Mouse (Mus musculus) neural tube, embryonic 12.5 days (tissue): ENCODE results near the gene Dnajb5. TPM values are rescaled to one million over a fixed set of nuclear protein-coding genes. Genes with fewer than 3 reads are reported as not detected.
A peak's percentile ranks its signal among the peaks of the same experiment; 100 is the strongest.

ENCODE experiments used
- ATAC-seq: fragments of 200-750 bp; cut with Nextera tagmentation; 2 replicates; pipeline ENCODE4 v1.8.0; 2017; ENCODE audit warnings: low read depth, mild to moderate bottlenecking, moderate TSS enrichment, moderate library complexity; ENCODE audit not compliant: low FRiP score
- H3K27ac ChIP-seq: fragments of 300-500 bp; sonication (generic); 2 replicates; pipeline ENCODE4 v1.5.1; 2016
- H3K27me3 ChIP-seq: fragments of 300-500 bp; sonication (generic); replicated peaks from 2 replicates; pipeline ENCODE4 v1.6.1; 2016; ENCODE audit warnings: mild to moderate bottlenecking
- H3K36me3 ChIP-seq: fragments of 300-500 bp; sonication (generic); 2 replicates; pipeline ENCODE4 v1.6.1; 2016; ENCODE audit warnings: mild to moderate bottlenecking
- H3K4me1 ChIP-seq: fragments of 300-500 bp; sonication (generic); 2 replicates; pipeline ENCODE4 v1.6.1; 2016
- H3K4me2 ChIP-seq: fragments of 300-500 bp; sonication (generic); replicated peaks from 2 replicates; pipeline ENCODE4 v1.6.1; 2016; ENCODE audit warnings: mild to moderate bottlenecking
- H3K4me3 ChIP-seq: fragments of 300-500 bp; sonication (generic); 2 replicates; pipeline ENCODE4 v1.5.1; 2016
- H3K9ac ChIP-seq: fragments of 300-500 bp; sonication (generic); 2 replicates; pipeline ENCODE4 v1.6.1; 2016; ENCODE audit warnings: mild to moderate bottlenecking
- H3K9me3 ChIP-seq: fragments of 300-500 bp; sonication (generic); 2 replicates; pipeline ENCODE4 v1.6.1; 2016; ENCODE audit warnings: mild to moderate bottlenecking
- WGBS: fragments of 180-500 bp; shearing (Covaris S2); methylation state at CpG from one replicate; pipeline ENCODE4 v1.1.7; 2016; 5-methylcytosine and 5-hydroxymethylcytosine counted together
- polyA plus RNA-seq: library from polyadenylated mRNA; unstranded; fragments of >200 nt; fragmentation: Nextera tagmentation; extraction: Ambion mirVana; gene quantifications from 2 replicates; pipeline ENCODE4 v1.2.1, GENCODE M21; 2016

Dnajb5 gene
- polyA plus RNA-seq: 29.0 and 33.6 TPM in 2 replicates

DNA sequence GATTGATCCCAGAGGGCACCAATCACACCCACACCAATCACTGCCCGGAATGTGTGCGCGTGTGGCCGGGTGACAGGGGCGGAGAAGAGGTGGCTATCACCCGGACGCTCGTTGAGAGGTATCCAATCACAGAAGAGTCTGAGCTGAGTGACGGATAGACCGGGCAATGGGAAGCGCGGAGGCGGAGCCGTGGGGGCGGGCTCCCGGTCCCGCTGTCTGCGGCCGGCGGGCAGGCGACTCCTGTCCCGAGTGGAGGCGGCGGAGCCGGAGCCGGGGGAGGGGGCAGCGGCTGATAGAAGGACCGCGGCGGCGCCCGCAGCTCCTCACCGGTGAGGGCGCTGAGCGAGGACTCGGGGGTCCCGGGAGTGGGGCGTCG, at the start of gene Dnajb5:
TSS of gene Dnajb5 (plus strand) at position 139 of the 376 bp plus-strand sequence.
- ATAC-seq: peak; percentile 94
- peaks cover 71% of the 10 kb centered on the region for H3K4me1 ChIP-seq
- WGBS: 0% methylated on average over 39 of the region's 39 CpGs

DNA sequence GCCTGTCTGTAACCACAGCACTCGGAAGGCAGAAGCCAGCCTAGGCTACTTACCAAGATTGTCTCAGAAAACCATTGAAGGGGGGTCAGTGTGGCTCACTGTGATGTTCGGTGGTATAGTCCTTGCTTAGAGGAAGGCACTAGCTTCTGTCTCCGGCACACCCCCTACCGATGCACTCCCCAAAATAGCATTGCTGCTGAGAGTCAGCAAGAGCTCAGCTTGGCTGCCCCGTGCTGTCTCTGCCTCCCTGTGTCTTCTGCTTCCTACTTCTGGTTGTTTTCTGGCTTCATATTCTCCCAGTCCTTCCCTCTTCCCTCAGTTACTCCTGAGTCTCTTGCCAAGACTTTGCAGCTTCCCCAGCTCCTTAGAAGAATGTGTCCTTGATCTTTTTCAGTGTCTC, 48.7 kb upstream of the Dnajb5 start:
- Histone ChIP-seq H3K4me1 (no peaks in the 10 kb centered on the region), H3K27me3 (no peaks in the 10 kb centered on the region), H3K9ac (no peak overlapping the region), H3K9me3 (no peaks in the 10 kb centered on the region), H3K36me3 (no peaks in the 10 kb centered on the region), H3K4me2 (no peak overlapping the region), H3K27ac (no peak overlapping the region), H3K4me3 (no peak overlapping the region)
- no peak for ATAC-seq
- 75% methylated on average over 5 of the region's 5 CpGs for WGBS

More for the DNA sequence above, at the start of gene Dnajb5:
- peak within 1 kb of the TSS; percentile 92 for H3K9ac ChIP-seq
- peak within 1 kb of the TSS; percentile 82 for H3K4me3 ChIP-seq
- 0 out of 2 replicates have a peak, but pooled peaks cover 5% of the 10 kb centered on the region for H3K27me3 ChIP-seq
- peak within 1 kb of the TSS; percentile 94; the same call in 1 of the 2 replicates for H3K27ac ChIP-seq
- peak within 1 kb of the TSS; percentile 89 for H3K4me2 ChIP-seq
- peaks cover 2% of the 10 kb centered on the region; the same call in 1 of the 2 replicates for H3K36me3 ChIP-seq
- no peaks in the 10 kb centered on the region for H3K9me3 ChIP-seq

DNA sequence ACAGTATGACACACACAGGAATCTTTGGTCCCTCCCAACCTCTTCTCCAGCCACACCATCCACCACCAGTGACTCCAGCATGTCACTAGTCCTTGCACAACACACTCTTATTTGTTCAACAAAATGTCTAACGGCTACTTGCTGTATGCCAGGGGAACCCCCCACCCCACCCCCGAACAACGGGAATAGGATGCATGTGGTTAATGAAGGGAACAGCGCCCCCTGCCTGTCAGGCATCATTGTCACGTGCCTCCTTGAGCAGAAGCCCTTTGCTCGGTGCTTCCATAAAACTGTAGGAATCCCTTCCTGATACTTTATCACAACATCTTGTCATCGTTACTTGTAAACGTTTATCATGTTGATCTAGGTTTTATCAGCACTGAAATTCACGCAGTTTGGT, 47.4 kb upstream of the Dnajb5 start:
- Histone ChIP-seq H3K9me3 (no peaks in the 10 kb centered on the region), H3K36me3 (no peaks in the 10 kb centered on the region), H3K27me3 (no peaks in the 10 kb centered on the region), H3K4me1 (no peaks in the 10 kb centered on the region), H3K9ac (no peak overlapping the region), H3K4me3 (no peak overlapping the region), H3K4me2 (no peak overlapping the region), H3K27ac (no peak overlapping the region)
- WGBS: 61% methylated on average over 9 of the region's 9 CpGs
- no peak for ATAC-seq

DNA sequence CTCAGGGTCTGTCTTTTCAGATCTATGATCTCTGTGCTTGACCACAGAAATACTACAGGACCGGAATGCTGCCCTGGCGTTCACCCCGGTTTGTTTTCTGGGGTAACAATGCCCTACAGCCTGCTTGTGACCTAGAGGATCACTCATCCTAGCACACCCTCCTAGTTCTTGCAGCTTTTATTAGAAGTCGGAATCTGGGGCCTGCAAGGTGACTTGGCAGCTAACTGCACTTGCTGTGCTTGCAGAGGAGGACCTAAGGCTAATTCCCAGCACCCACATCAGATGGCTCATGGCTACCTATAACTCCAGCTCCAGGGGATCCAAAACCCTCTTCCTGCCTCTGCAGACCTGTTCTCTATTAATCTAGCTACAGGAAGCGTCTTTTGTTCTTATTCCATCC, 46.9 kb upstream of the Dnajb5 start:
- H3K9ac ChIP-seq: no peak overlapping the region
- H3K4me2 ChIP-seq: no peak overlapping the region
- no peaks in the 10 kb centered on the region for H3K27me3 ChIP-seq
- no peaks in the 10 kb centered on the region for H3K9me3 ChIP-seq
- no peaks in the 10 kb centered on the region for H3K4me1 ChIP-seq
- H3K4me3 ChIP-seq: no peak overlapping the region
- ATAC-seq: no peak
- WGBS: 90% methylated on average over 5 of the region's 5 CpGs
- H3K36me3 ChIP-seq: no peaks in the 10 kb centered on the region
- H3K27ac ChIP-seq: no peak overlapping the region

DNA sequence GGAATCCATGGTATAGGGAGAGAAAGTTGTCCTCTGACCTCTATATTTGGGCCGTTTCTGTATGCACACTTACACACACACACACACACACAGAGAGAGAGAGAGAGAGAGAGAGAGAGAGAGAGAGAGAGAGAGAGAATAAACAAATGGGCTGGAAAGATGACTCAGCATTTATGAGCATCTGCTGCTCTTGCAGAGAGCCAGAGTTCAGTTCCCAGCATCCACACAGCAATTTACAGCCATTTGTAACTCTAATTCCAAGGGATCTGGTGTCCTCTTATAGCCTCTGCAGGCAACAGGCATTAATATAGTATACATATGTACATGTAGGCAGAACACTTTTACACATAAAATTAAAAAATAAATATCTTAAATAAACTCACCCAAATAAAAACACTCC, 45.7 kb upstream of the Dnajb5 start:
- WGBS: 65% methylated on average over 1 of the region's 1 CpGs
- ATAC-seq: no peak

DNA sequence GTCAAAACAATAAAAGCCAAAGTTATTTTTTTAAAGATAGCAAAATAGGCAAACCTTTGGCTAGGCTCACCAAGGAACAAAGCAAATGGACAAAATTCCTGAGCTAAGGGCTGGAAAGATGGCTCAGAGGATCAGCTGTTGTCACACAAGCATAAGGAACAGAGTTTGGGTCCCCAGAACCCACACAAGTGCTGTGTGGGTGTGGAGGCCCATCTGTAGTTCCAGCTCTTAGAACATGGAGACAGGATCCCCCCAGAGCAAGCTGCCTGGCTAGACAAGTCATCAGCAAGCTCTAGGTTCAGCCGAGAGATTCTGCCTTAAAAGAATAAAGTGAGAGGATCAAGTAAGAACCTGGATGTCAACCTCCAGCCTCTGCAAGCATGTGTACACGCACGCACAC, 45.1 kb upstream of the Dnajb5 start:
- H3K9me3 ChIP-seq: no peaks in the 10 kb centered on the region
- H3K27ac ChIP-seq: no peak overlapping the region
- H3K4me2 ChIP-seq: no peak overlapping the region
- H3K36me3 ChIP-seq: no peaks in the 10 kb centered on the region
- H3K4me3 ChIP-seq: no peak overlapping the region
- WGBS: 93% methylated on average over 3 of the region's 3 CpGs
- ATAC-seq: no peak
- H3K27me3 ChIP-seq: no peaks in the 10 kb centered on the region
- no peak overlapping the region for H3K9ac ChIP-seq
- H3K4me1 ChIP-seq: no peaks in the 10 kb centered on the region

More for the DNA sequence above, 45.7 kb upstream of the Dnajb5 start:
- Histone ChIP-seq H3K4me1 (no peaks in the 10 kb centered on the region), H3K27me3 (no peaks in the 10 kb centered on the region), H3K9ac (no peak overlapping the region), H3K4me2 (no peak overlapping the region), H3K36me3 (no peaks in the 10 kb centered on the region), H3K4me3 (no peak overlapping the region), H3K9me3 (no peaks in the 10 kb centered on the region), H3K27ac (no peak overlapping the region)

DNA sequence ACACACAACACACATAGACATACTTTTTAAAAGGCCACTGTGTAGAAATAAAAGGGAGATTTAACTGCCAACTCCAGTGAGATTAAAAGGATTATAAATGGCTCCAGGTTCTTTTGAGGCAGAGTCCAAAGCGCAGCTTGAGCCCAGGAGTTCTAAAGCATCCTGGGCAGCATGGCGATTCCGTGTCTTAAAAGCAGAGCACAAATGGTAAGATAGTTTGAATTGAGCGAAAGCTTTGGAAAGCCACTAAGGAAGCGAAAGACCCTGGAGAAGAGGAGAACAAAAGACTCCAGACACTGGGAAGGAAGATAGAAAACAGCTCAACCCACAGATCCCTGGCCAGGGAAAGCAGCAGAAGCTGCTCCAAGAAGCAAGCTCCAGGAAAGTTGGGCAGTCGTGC, 44.6 kb upstream of the Dnajb5 start:
- Histone ChIP-seq H3K9me3 (no peaks in the 10 kb centered on the region), H3K27me3 (no peaks in the 10 kb centered on the region), H3K4me1 (no peaks in the 10 kb centered on the region), H3K36me3 (no peaks in the 10 kb centered on the region), H3K4me2 (no peak overlapping the region), H3K27ac (no peak overlapping the region), H3K9ac (no peak overlapping the region), H3K4me3 (no peak overlapping the region)
- no peak for ATAC-seq
- 80% methylated on average over 6 of the region's 6 CpGs for WGBS

DNA sequence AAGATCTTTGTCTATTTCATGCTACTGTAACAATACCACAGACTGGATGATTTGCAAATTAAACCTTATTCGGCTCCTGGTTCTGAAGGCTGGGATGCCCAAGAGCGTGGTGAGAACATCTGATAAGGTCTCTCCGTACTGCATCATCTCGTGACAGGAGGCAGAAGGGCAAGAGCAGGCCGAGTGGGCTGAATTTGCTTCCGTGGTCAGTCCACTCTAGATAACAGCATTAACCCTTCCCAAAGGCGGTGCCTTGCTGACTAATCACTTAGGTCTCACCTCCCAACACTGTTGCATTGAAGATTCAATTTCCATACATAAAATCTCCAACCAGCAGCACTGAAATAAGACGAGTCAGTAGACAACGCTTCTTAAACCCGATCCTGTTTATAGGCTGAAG, 36.2 kb upstream of the Dnajb5 start:
- H3K27ac ChIP-seq: no peak overlapping the region
- H3K9ac ChIP-seq: no peak overlapping the region
- no peaks in the 10 kb centered on the region for H3K9me3 ChIP-seq
- peaks cover 31% of the 10 kb centered on the region for H3K27me3 ChIP-seq
- no peak overlapping the region for H3K4me2 ChIP-seq
- WGBS: 49% methylated on average over 10 of the region's 10 CpGs
- H3K36me3 ChIP-seq: no peaks in the 10 kb centered on the region
- H3K4me1 ChIP-seq: peaks cover 8% of the 10 kb centered on the region
- H3K4me3 ChIP-seq: no peak overlapping the region
- ATAC-seq: no peak

DNA sequence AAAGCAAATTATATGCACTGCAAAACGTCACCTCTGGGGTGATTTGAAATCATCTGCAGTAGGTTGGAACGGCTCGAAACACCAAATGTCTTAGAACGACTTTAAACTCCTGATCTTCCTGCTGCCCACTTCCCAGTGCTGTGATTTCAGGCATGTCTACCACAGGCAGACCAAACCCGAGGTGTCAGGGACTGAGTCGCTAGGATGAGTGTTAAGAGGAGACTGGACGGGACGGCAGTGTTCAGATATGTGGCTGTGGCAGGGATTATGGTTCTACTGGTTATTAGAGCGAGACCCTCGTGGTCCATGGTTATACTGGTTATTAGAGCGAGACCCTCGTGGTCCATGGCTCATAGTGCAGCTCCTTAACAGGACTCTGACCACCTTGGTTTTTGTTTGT, 34.3 kb upstream of the Dnajb5 start:
- H3K36me3 ChIP-seq: no peaks in the 10 kb centered on the region
- H3K9me3 ChIP-seq: no peaks in the 10 kb centered on the region
- H3K4me2 ChIP-seq: no peak overlapping the region
- H3K27ac ChIP-seq: no peak overlapping the region
- ATAC-seq: no peak
- peaks cover 8% of the 10 kb centered on the region for H3K4me1 ChIP-seq
- H3K27me3 ChIP-seq: peaks cover 35% of the 10 kb centered on the region
- no peak overlapping the region for H3K4me3 ChIP-seq
- H3K9ac ChIP-seq: no peak overlapping the region
- WGBS: 86% methylated on average over 12 of the region's 12 CpGs

DNA sequence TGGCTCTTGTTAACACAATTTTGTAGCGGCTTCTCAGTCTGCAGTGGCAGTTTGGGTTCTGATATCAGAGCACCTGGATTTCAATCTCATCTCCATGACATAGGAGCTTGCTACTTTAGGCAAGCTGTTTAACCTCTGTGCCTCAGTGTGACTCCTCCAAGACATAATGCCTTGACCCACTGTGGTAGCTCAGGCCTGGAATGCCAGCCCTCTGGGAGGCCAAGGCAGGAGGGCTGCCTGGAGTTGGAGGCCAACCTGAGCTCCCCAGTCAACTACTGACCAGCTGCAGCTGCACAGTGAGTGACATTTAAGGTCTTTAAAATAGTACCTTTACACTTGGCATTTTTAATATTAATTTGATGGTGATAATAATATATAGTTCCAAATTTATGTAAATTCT, 33.6 kb upstream of the Dnajb5 start:
- H3K4me1 ChIP-seq: peaks cover 8% of the 10 kb centered on the region
- H3K9me3 ChIP-seq: no peaks in the 10 kb centered on the region
- H3K27me3 ChIP-seq: peaks cover 35% of the 10 kb centered on the region
- no peak overlapping the region for H3K9ac ChIP-seq
- no peak overlapping the region for H3K4me3 ChIP-seq
- WGBS: 70% methylated on average over 1 of the region's 1 CpGs
- no peaks in the 10 kb centered on the region for H3K36me3 ChIP-seq
- peak; percentile 14; the same call in 1 of the 2 replicates for ATAC-seq
- no peak overlapping the region for H3K4me2 ChIP-seq
- no peak overlapping the region for H3K27ac ChIP-seq

DNA sequence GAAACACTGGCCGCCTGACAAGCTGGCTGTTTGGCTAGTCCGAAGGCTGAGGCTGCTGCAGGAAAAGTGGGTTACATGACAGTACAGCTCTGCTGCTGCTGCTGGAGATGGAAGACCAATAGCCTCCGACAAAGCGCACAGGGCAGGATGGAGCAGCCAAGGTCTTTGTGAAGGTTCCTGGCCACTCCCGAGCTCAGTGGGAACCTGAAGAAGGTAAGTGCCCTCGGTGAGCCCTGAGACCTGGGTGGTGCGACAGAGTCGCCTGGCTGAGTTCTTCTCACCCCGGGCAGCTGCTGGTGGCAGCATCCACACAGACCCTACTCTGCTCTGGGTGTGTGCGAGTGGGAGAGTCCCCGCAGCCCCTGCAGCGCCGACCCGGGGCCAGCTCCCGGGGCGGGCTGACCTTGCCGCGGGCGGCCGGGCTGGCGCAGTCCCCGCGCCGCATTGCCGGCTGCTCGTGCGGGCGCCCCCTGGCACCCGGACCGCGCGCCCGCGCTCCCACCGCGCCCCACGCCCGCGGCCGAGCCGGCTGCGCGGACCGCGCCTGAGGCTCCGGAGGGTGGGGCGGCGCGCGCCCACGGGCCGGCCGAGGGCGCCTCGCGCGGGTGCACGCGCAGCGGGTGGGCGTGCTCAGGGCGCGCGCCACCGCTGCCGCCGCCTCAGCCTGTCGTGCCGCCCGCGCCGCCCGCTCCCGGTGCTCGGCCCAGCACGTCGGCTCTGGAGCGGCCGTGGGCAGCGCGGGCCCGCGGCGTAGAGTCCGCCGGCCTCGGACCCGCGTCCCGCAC, 32.8 kb upstream of the Dnajb5 start, which contains the start of gene Phf24:
TSS of gene Phf24 (plus strand) at position 44 of the 785 bp plus-strand sequence.
- under 1% methylated on average over 80 of the region's 90 CpGs for WGBS
- no peaks in the 10 kb centered on the region for H3K36me3 ChIP-seq
- H3K9me3 ChIP-seq: no peaks in the 10 kb centered on the region
- peak; percentile 69 for ATAC-seq
- H3K4me3 ChIP-seq: peak within 1 kb of the TSS; percentile 65
- peak within 1 kb of the TSS; percentile 80 for H3K9ac ChIP-seq
- peaks cover 8% of the 10 kb centered on the region for H3K4me1 ChIP-seq
- peaks cover 35% of the 10 kb centered on the region for H3K27me3 ChIP-seq
- peak within 1 kb of the TSS; percentile 91 for H3K4me2 ChIP-seq
- H3K27ac ChIP-seq: no peak within 1 kb of the TSS

DNA sequence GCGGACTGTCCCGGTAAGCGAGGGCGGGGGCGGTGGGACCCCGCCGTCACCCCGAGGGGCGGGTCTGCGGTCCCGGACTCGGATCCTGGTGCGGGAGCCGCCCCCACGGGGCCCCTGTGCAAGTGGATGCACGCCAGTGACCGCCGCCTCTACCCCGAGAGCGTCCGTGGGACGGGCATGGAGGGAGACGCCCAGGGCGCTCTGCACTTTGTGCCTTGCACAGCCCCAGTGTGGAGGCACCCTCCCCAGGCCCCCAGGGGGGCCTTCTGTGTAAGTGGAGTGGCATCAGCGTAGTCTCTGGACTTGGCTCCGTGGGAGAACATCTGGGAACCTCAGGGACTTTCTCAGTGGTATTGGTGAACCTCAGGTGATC, 32.2 kb upstream of the Dnajb5 start:
- WGBS: 4% methylated on average over 26 of the region's 26 CpGs
- H3K4me2 ChIP-seq: peak overlapping the region; percentile 91

DNA sequence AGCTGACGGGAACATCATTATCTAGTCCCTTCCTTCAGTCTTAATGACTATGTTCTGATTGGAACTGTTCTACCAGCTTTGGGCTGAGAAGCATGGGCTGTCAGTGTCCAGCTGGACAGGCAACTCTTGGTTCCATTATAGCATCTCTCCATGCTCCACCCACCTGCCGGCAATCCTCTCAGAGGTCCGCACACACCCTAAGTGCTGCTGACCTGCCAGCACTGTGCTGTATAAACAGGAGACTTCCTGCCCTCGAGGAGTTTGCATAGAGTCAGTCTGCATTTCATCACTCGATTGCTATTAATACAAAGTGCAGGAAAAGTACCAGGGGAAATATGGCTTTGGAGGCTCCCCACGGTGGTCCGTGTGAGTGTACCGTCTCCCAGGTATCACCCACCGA, 28.9 kb upstream of the Dnajb5 start:
- 86% methylated on average over 9 of the region's 9 CpGs for WGBS
- H3K27ac ChIP-seq: no peak overlapping the region
- peaks cover 25% of the 10 kb centered on the region for H3K27me3 ChIP-seq
- ATAC-seq: no peak
- H3K9me3 ChIP-seq: no peaks in the 10 kb centered on the region
- H3K36me3 ChIP-seq: no peaks in the 10 kb centered on the region
- H3K4me3 ChIP-seq: no peak overlapping the region
- H3K4me1 ChIP-seq: peaks cover 8% of the 10 kb centered on the region
- no peak overlapping the region for H3K4me2 ChIP-seq
- no peak overlapping the region for H3K9ac ChIP-seq

More for the DNA sequence above, 32.2 kb upstream of the Dnajb5 start:
- H3K4me3 ChIP-seq: peak overlapping the region; percentile 65
- H3K27ac ChIP-seq: no peak overlapping the region
- H3K27me3 ChIP-seq: peaks cover 35% of the 10 kb centered on the region
- no peaks in the 10 kb centered on the region for H3K9me3 ChIP-seq
- H3K36me3 ChIP-seq: no peaks in the 10 kb centered on the region
- peak overlapping the region; percentile 80 for H3K9ac ChIP-seq
- peak; percentile 77 for ATAC-seq
- H3K4me1 ChIP-seq: peaks cover 8% of the 10 kb centered on the region
